Mouse (Mus musculus) CH12.LX (cell line): ENCODE results near the gene Pdzph1. TPM values are rescaled to one million over a fixed set of nuclear protein-coding genes. Genes with fewer than 3 reads are reported as not detected.

Source experiments
- DNase-seq: peaks from one replicate; pipeline ENCODE4 v3.0.0-alpha.2; 2013; ENCODE audit errors: extremely low read depth
- H3K27ac ChIP-seq: 2 replicates; pipeline ENCODE4 v1.5.1; 2012; ENCODE audit warnings: low read depth, mild to moderate bottlenecking, control low read depth, moderate library complexity; ENCODE audit not compliant: insufficient read depth
- H3K27me3 ChIP-seq: replicated peaks from 2 replicates; pipeline ENCODE3; 2012; ENCODE audit warnings: inconsistent platforms
- H3K36me3 ChIP-seq, 2 experiments: replicated peaks in 1 of 2; 2 replicates each; pipeline versions ENCODE3 to v1.6.1; 2012; ENCODE audit warnings: inconsistent platforms in 1 of 2, low read length in 1 of 2, mild to moderate bottlenecking in 1 of 2, mixed read lengths in 1 of 2, moderate library complexity in 1 of 2; ENCODE audit not compliant: control insufficient read depth in 1 of 2, insufficient read depth in 1 of 2
- H3K4me1 ChIP-seq, 2 experiments: 2 replicates each; pipeline ENCODE4 v1.6.1; 2012; ENCODE audit warnings: inconsistent platforms in 1 of 2, moderate library complexity in 1 of 2; ENCODE audit not compliant: insufficient read depth in 2 of 2, control insufficient read depth in 1 of 2
- H3K4me2 ChIP-seq: 2 replicates; pipeline ENCODE4 v1.6.1; 2012; ENCODE audit warnings: low read depth, mild to moderate bottlenecking, control low read depth; ENCODE audit not compliant: poor library complexity, insufficient read depth, severe bottlenecking
- H3K4me3 ChIP-seq, 3 experiments: fragments of 150-350 bp in 1 of 3; sonication (generic) in 1 of 3; replicated peaks in 1 of 3; 2 replicates each; pipeline versions ENCODE3 to v1.5.1; 2011 to 2012; ENCODE audit warnings: low read depth in 2 of 3, low read length in 2 of 3, mild to moderate bottlenecking in 2 of 3, moderate library complexity in 2 of 3, control low read depth in 1 of 3, improper control_type of control experiment in 1 of 3, inconsistent platforms in 1 of 3, mixed read lengths in 1 of 3; ENCODE audit not compliant: poor library complexity in 1 of 3
- H3K79me2 ChIP-seq: replicated peaks from 2 replicates; pipeline ENCODE4 v1.6.1; 2012; ENCODE audit warnings: mild to moderate bottlenecking, moderate library complexity; ENCODE audit not compliant: control insufficient read depth, poor library complexity, insufficient read depth, severe bottlenecking; ENCODE audit errors: extremely low read depth
- H3K9ac ChIP-seq: 2 replicates; pipeline ENCODE4 v1.6.1; 2012; ENCODE audit warnings: low read depth, mild to moderate bottlenecking, control low read depth, moderate library complexity; ENCODE audit not compliant: insufficient read depth
- H3K9me3 ChIP-seq: replicated peaks from 2 replicates; pipeline ENCODE3; 2012; ENCODE audit warnings: low read length, inconsistent platforms, mixed read lengths
- BHLHE40 ChIP-seq: IDR thresholded peaks from 2 replicates; pipeline ENCODE4 v1.6.1; 2011; ENCODE audit warnings: mild to moderate bottlenecking, low read depth, low read length, improper control_type of control experiment
- CHD1 ChIP-seq: IDR thresholded peaks from 2 replicates; pipeline ENCODE4 v1.6.1; 2012; ENCODE audit warnings: low read depth, low read length, improper control_type of control experiment, inconsistent platforms
- CHD2 ChIP-seq: IDR thresholded peaks from 2 replicates; pipeline ENCODE4 v1.6.1; 2011; ENCODE audit warnings: low read length, improper control_type of control experiment
- E2F4 ChIP-seq: IDR thresholded peaks from 2 replicates; pipeline ENCODE4 v1.6.1; 2011; ENCODE audit warnings: low read depth, low read length, improper control_type of control experiment; ENCODE audit not compliant: insufficient replicate concordance
- EP300 ChIP-seq: IDR thresholded peaks from 2 replicates; pipeline ENCODE4 v1.6.1; 2011; ENCODE audit warnings: low read length, improper control_type of control experiment
- HCFC1 ChIP-seq: IDR thresholded peaks from 2 replicates; pipeline ENCODE4 v1.6.1; 2012; ENCODE audit warnings: low read depth, mild to moderate bottlenecking, inconsistent platforms, low read length, improper control_type of control experiment
- IRF4 ChIP-seq: IDR thresholded peaks from 2 replicates; pipeline ENCODE4 v1.6.1; 2014; ENCODE audit warnings: low read depth, mild to moderate bottlenecking, inconsistent platforms, low read length, improper control_type of control experiment
- JUND ChIP-seq: conservative IDR thresholded peaks from 2 replicates; pipeline ENCODE4 v1.6.1; 2011; ENCODE audit warnings: low read depth, low read length, improper control_type of control experiment
- KAT2A ChIP-seq: IDR thresholded peaks from 2 replicates; pipeline ENCODE4 v1.6.1; 2012; ENCODE audit warnings: low read length, improper control_type of control experiment, inconsistent platforms; ENCODE audit not compliant: insufficient replicate concordance
- MAX ChIP-seq: IDR thresholded peaks from 2 replicates; pipeline ENCODE4 v1.6.1; 2011; ENCODE audit warnings: low read length, improper control_type of control experiment
- MAZ ChIP-seq: IDR thresholded peaks from 2 replicates; pipeline ENCODE4 v1.6.1; 2012; ENCODE audit warnings: low read depth, mild to moderate bottlenecking, inconsistent platforms, low read length, improper control_type of control experiment, moderate library complexity
- MEF2A ChIP-seq: IDR thresholded peaks from 2 replicates; pipeline ENCODE4 v1.6.1; 2014; ENCODE audit warnings: low read depth, mild to moderate bottlenecking, inconsistent platforms, low read length, improper control_type of control experiment, borderline replicate concordance
- MXI1 ChIP-seq: IDR thresholded peaks from 2 replicates; pipeline ENCODE4 v1.6.1; 2011; ENCODE audit warnings: mild to moderate bottlenecking, low read depth, low read length, improper control_type of control experiment
- NELFE ChIP-seq: IDR thresholded peaks from 2 replicates; pipeline ENCODE4 v1.6.1; 2011; ENCODE audit warnings: low read depth, low read length, improper control_type of control experiment
- POLR2A ChIP-seq: IDR thresholded peaks from 2 replicates; pipeline ENCODE4 v1.6.1; 2011; ENCODE audit warnings: low read depth, mild to moderate bottlenecking, improper control_type of control experiment, low read length
- RCOR1 ChIP-seq: conservative IDR thresholded peaks from 2 replicates; pipeline ENCODE4 v1.6.1; 2012; ENCODE audit warnings: low read depth, mild to moderate bottlenecking, inconsistent platforms, low read length, improper control_type of control experiment
- SIN3A ChIP-seq: IDR thresholded peaks from 2 replicates; pipeline ENCODE4 v1.6.1; 2012; ENCODE audit warnings: low read length, improper control_type of control experiment, inconsistent platforms
- TBP ChIP-seq: conservative IDR thresholded peaks from 2 replicates; pipeline ENCODE4 v1.6.1; 2011; ENCODE audit warnings: low read depth, low read length, improper control_type of control experiment
- TCF12 ChIP-seq: IDR thresholded peaks from 2 replicates; pipeline ENCODE4 v1.6.1; 2014; ENCODE audit warnings: low read depth, mild to moderate bottlenecking, inconsistent platforms, low read length, improper control_type of control experiment
- USF1 ChIP-seq: IDR thresholded peaks from 2 replicates; pipeline ENCODE4 v1.6.1; 2014; ENCODE audit warnings: low read depth, mild to moderate bottlenecking, inconsistent platforms, low read length, improper control_type of control experiment
- ZC3H11A ChIP-seq: IDR thresholded peaks from 2 replicates; pipeline ENCODE4 v1.6.1; 2012; ENCODE audit warnings: low read depth, mild to moderate bottlenecking, inconsistent platforms, low read length, improper control_type of control experiment
- ZMIZ1 ChIP-seq: IDR thresholded peaks from 2 replicates; pipeline ENCODE4 v1.6.1; 2012; ENCODE audit warnings: low read depth, mild to moderate bottlenecking, inconsistent platforms, low read length, improper control_type of control experiment
- ZNF384 ChIP-seq: IDR thresholded peaks from 2 replicates; pipeline ENCODE4 v1.6.1; 2012; ENCODE audit warnings: low read depth, low read length, improper control_type of control experiment, inconsistent platforms
- dilution Hi-C: fragments of 300-500 bp; cut with MboI; formaldehyde crosslinking; loops from 2 replicates; pipeline ENCODE4 v1.14.3; 2020; ENCODE audit warnings: low sequenced_read_pairs; ENCODE audit not compliant: extremely low pct_unique_long_range_greater_than_20kb, extremely low pct_ligation_motif_present
- in situ Hi-C: fragments of 300-500 bp; cut with MboI; formaldehyde crosslinking; loops from 3 replicates; pipeline ENCODE4 v1.14.3; 2019; ENCODE audit warnings: low sequenced_read_pairs, low pct_ligation_motif_present, low pct_unique_long_range_greater_than_20kb, mixed read lengths
- polyA plus RNA-seq: library from polyadenylated mRNA; unstranded; fragments of >175 nt; gene quantifications from 2 replicates; pipeline ENCODE4 v1.2.1, GENCODE M21; 2012; ENCODE audit warnings: low read depth; ENCODE audit not compliant: insufficient read length
- total RNA-seq, 2 experiments: library from RNA; depleted of rRNA; stranded (reverse); fragments of 300-350 nt in 1 of 2; fragments of >200 nt in 1 of 2; gene quantifications; 2 replicates each; pipeline ENCODE4 v1.2.3; 2012 to 2014

The Pdzph1 gene
- total and polyA plus RNA-seq, 3 experiments = not detected

GRCm38 (mm10) chr17:59033445-59033844, 42.3 kb upstream of the Pdzph1 start:
- Histone ChIP-seq H3K4me2 (no peak overlapping the region), H3K4me1 (no peaks in the 10 kb centered on the region), H3K36me3 (no peaks in the 10 kb centered on the region), H3K9ac (no peak overlapping the region), H3K27ac (no peak overlapping the region)
- no peak for DNase-seq
- dilution Hi-C loops = no loop called here
- TF ChIP-seq IRF4 (no peak), NELFE (no peak), MAX (no peak), ZC3H11A (no peak), KAT2A (no peak), CHD1 (no peak), POLR2A (no peak), ZNF384 (no peak), TBP (no peak), USF1 (no peak), JUND (no peak), CHD2 (no peak), E2F4 (no peak), SIN3A (no peak), MAZ (no peak), HCFC1 (no peak)
- TF ChIP-seq, all 38 proteins: peak for 0
- in situ Hi-C loops = no loop called here
- H3K4me3 ChIP-seq = no peak overlapping the region
- H3K79me2 ChIP-seq = no peaks in the 10 kb centered on the region
- no peaks in the 10 kb centered on the region for H3K27me3 ChIP-seq
- H3K9me3 ChIP-seq = peaks cover 25% of the 10 kb centered on the region

DNA sequence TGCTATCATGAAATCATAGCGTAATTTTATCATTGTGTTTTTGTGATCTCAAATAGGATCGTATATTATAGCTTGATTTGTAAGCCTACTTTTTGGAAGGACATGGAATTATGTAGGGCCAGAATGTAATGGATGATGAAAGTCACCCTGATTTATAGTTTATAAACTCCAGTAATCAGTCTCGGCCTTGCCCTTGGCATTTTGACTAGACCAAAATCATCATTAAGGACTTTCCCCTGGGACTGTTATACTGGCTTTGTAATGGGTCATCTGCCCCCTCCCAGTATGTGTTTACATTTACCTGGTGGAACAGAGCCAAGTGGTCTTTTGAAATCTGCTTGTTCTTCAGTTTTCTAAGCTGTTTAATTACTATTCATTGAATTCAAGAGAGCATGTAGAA, 35.2 kb upstream of the Pdzph1 start:
- Histone ChIP-seq H3K4me3 (no peak overlapping the region), H3K4me2 (no peak overlapping the region), H3K36me3 (no peaks in the 10 kb centered on the region), H3K27ac (no peak overlapping the region), H3K4me1 (no peaks in the 10 kb centered on the region), H3K27me3 (no peaks in the 10 kb centered on the region), H3K9ac (no peak overlapping the region), H3K9me3 (peaks cover 29% of the 10 kb centered on the region), H3K79me2 (no peaks in the 10 kb centered on the region)
- dilution Hi-C loops (no loop called here), in situ Hi-C loops (no loop called here)
- DNase-seq = no peak
- TF ChIP-seq MEF2A (no peak), BHLHE40 (no peak), TCF12 (no peak), KAT2A (no peak), E2F4 (no peak), EP300 (no peak), ZNF384 (no peak), CHD1 (no peak), JUND (no peak), MXI1 (no peak), ZMIZ1 (no peak), TBP (no peak), RCOR1 (no peak), MAX (no peak), USF1 (no peak)
